Mouse (Mus musculus) ES-Bruce4 (cell line): ENCODE measurements around the gene Eid2b.

Source experiments
- CTCF ChIP-seq: IDR thresholded peaks from one replicate; pipeline ENCODE4 v1.8.1; 2011; ENCODE audit warnings: low read depth, low read length
- EP300 ChIP-seq: IDR thresholded peaks from 2 replicates; pipeline ENCODE4 v1.6.1; 2011; ENCODE audit warnings: low read depth, low read length; ENCODE audit not compliant: insufficient read depth
- POLR2A ChIP-seq: IDR thresholded peaks from one replicate; pipeline ENCODE4 v1.8.1; 2011; ENCODE audit warnings: low read length; ENCODE audit not compliant: insufficient read depth

- no peak for TF ChIP-seq EP300
- no peak for TF ChIP-seq CTCF
- TF ChIP-seq POLR2A: no peak
Measured at GRCm38 (mm10) chr7:28263786-28264185, 13.8 kb upstream of the Eid2b start.
